Mouse (Mus musculus) CH12.LX (cell line): ENCODE measurements at regions not wholly inside any gene's neighbourhood (a gene's known extent, or its start where the extent isn't known, plus 50 kb on each side); places are given as distances from the start of the nearest gene placed in this dataset.

Experiments used
- DNase-seq: peaks from one replicate; pipeline ENCODE4 v3.0.0-alpha.2; 2013; ENCODE audit errors: extremely low read depth
- H3K27ac ChIP-seq: 2 replicates; pipeline ENCODE4 v1.5.1; 2012; ENCODE audit warnings: low read depth, mild to moderate bottlenecking, control low read depth, moderate library complexity; ENCODE audit not compliant: insufficient read depth
- H3K27me3 ChIP-seq: replicated peaks from 2 replicates; pipeline ENCODE3; 2012; ENCODE audit warnings: inconsistent platforms
- H3K36me3 ChIP-seq, 2 experiments: replicated peaks in 1 of 2; 2 replicates each; pipeline versions ENCODE3 to v1.6.1; 2012; ENCODE audit warnings: inconsistent platforms in 1 of 2, low read length in 1 of 2, mild to moderate bottlenecking in 1 of 2, mixed read lengths in 1 of 2, moderate library complexity in 1 of 2; ENCODE audit not compliant: control insufficient read depth in 1 of 2, insufficient read depth in 1 of 2
- H3K4me1 ChIP-seq, 2 experiments: 2 replicates each; pipeline ENCODE4 v1.6.1; 2012; ENCODE audit warnings: inconsistent platforms in 1 of 2, moderate library complexity in 1 of 2; ENCODE audit not compliant: insufficient read depth in 2 of 2, control insufficient read depth in 1 of 2
- H3K4me2 ChIP-seq: 2 replicates; pipeline ENCODE4 v1.6.1; 2012; ENCODE audit warnings: low read depth, mild to moderate bottlenecking, control low read depth; ENCODE audit not compliant: poor library complexity, insufficient read depth, severe bottlenecking
- H3K4me3 ChIP-seq, 3 experiments: fragments of 150-350 bp in 1 of 3; sonication (generic) in 1 of 3; replicated peaks in 1 of 3; 2 replicates each; pipeline versions ENCODE3 to v1.5.1; 2011 to 2012; ENCODE audit warnings: low read depth in 2 of 3, low read length in 2 of 3, mild to moderate bottlenecking in 2 of 3, moderate library complexity in 2 of 3, control low read depth in 1 of 3, improper control_type of control experiment in 1 of 3, inconsistent platforms in 1 of 3, mixed read lengths in 1 of 3; ENCODE audit not compliant: poor library complexity in 1 of 3
- H3K79me2 ChIP-seq: replicated peaks from 2 replicates; pipeline ENCODE4 v1.6.1; 2012; ENCODE audit warnings: mild to moderate bottlenecking, moderate library complexity; ENCODE audit not compliant: control insufficient read depth, poor library complexity, insufficient read depth, severe bottlenecking; ENCODE audit errors: extremely low read depth
- H3K9ac ChIP-seq: 2 replicates; pipeline ENCODE4 v1.6.1; 2012; ENCODE audit warnings: low read depth, mild to moderate bottlenecking, control low read depth, moderate library complexity; ENCODE audit not compliant: insufficient read depth
- H3K9me3 ChIP-seq: replicated peaks from 2 replicates; pipeline ENCODE3; 2012; ENCODE audit warnings: low read length, inconsistent platforms, mixed read lengths
- BHLHE40 ChIP-seq: IDR thresholded peaks from 2 replicates; pipeline ENCODE4 v1.6.1; 2011; ENCODE audit warnings: mild to moderate bottlenecking, low read depth, low read length, improper control_type of control experiment
- CHD2 ChIP-seq: IDR thresholded peaks from 2 replicates; pipeline ENCODE4 v1.6.1; 2011; ENCODE audit warnings: low read length, improper control_type of control experiment
- E2F4 ChIP-seq: IDR thresholded peaks from 2 replicates; pipeline ENCODE4 v1.6.1; 2011; ENCODE audit warnings: low read depth, low read length, improper control_type of control experiment; ENCODE audit not compliant: insufficient replicate concordance
- EP300 ChIP-seq: IDR thresholded peaks from 2 replicates; pipeline ENCODE4 v1.6.1; 2011; ENCODE audit warnings: low read length, improper control_type of control experiment
- ETS1 ChIP-seq: conservative IDR thresholded peaks from 2 replicates; pipeline ENCODE4 v1.6.1; 2012; ENCODE audit warnings: low read depth, mild to moderate bottlenecking, inconsistent platforms, low read length, improper control_type of control experiment, moderate library complexity
- GABPA ChIP-seq: IDR thresholded peaks from 2 replicates; pipeline ENCODE4 v1.6.1; 2012; ENCODE audit warnings: low read depth, low read length, improper control_type of control experiment, inconsistent platforms; ENCODE audit not compliant: insufficient replicate concordance
- JUN ChIP-seq: IDR thresholded peaks from 2 replicates; pipeline ENCODE4 v1.6.1; 2011; ENCODE audit warnings: low read depth, mild to moderate bottlenecking, low read length, improper control_type of control experiment, moderate library complexity; ENCODE audit not compliant: insufficient read depth
- MAX ChIP-seq: IDR thresholded peaks from 2 replicates; pipeline ENCODE4 v1.6.1; 2011; ENCODE audit warnings: low read length, improper control_type of control experiment
- MEF2A ChIP-seq: IDR thresholded peaks from 2 replicates; pipeline ENCODE4 v1.6.1; 2014; ENCODE audit warnings: low read depth, mild to moderate bottlenecking, inconsistent platforms, low read length, improper control_type of control experiment, borderline replicate concordance
- NELFE ChIP-seq: IDR thresholded peaks from 2 replicates; pipeline ENCODE4 v1.6.1; 2011; ENCODE audit warnings: low read depth, low read length, improper control_type of control experiment
- NRF1 ChIP-seq: IDR thresholded peaks from 2 replicates; pipeline ENCODE4 v1.6.1; 2014; ENCODE audit warnings: low read depth, mild to moderate bottlenecking, inconsistent platforms, low read length, improper control_type of control experiment, moderate library complexity
- PAX5 ChIP-seq: IDR thresholded peaks from 2 replicates; pipeline ENCODE4 v1.6.1; 2012; ENCODE audit warnings: low read length, inconsistent platforms, mixed read lengths
- POLR2A ChIP-seq: IDR thresholded peaks from 2 replicates; pipeline ENCODE4 v1.6.1; 2011; ENCODE audit warnings: low read depth, mild to moderate bottlenecking, improper control_type of control experiment, low read length
- SIN3A ChIP-seq: IDR thresholded peaks from 2 replicates; pipeline ENCODE4 v1.6.1; 2012; ENCODE audit warnings: low read length, improper control_type of control experiment, inconsistent platforms
- SMC3 ChIP-seq: IDR thresholded peaks from 2 replicates; pipeline ENCODE4 v1.6.1; 2011; ENCODE audit warnings: low read depth, low read length, improper control_type of control experiment
- USF1 ChIP-seq: IDR thresholded peaks from 2 replicates; pipeline ENCODE4 v1.6.1; 2014; ENCODE audit warnings: low read depth, mild to moderate bottlenecking, inconsistent platforms, low read length, improper control_type of control experiment
- ZKSCAN1 ChIP-seq: IDR thresholded peaks from 2 replicates; pipeline ENCODE4 v1.6.1; 2012; ENCODE audit warnings: low read depth, inconsistent platforms, low read length, improper control_type of control experiment, borderline replicate concordance
- ZNF384 ChIP-seq: IDR thresholded peaks from 2 replicates; pipeline ENCODE4 v1.6.1; 2012; ENCODE audit warnings: low read depth, low read length, improper control_type of control experiment, inconsistent platforms
- dilution Hi-C: fragments of 300-500 bp; cut with MboI; formaldehyde crosslinking; loops from 2 replicates; pipeline ENCODE4 v1.14.3; 2020; ENCODE audit warnings: low sequenced_read_pairs; ENCODE audit not compliant: extremely low pct_unique_long_range_greater_than_20kb, extremely low pct_ligation_motif_present
- in situ Hi-C: fragments of 300-500 bp; cut with MboI; formaldehyde crosslinking; loops from 3 replicates; pipeline ENCODE4 v1.14.3; 2019; ENCODE audit warnings: low sequenced_read_pairs, low pct_ligation_motif_present, low pct_unique_long_range_greater_than_20kb, mixed read lengths

- Histone ChIP-seq H3K27me3 (no peaks in the 10 kb centered on the region), H3K79me2 (no peaks in the 10 kb centered on the region), H3K4me1 (no peaks in the 10 kb centered on the region), H3K27ac (no peak overlapping the region)
- in situ Hi-C loops = loop anchor here (25.0 kb wide), 3 partner anchors 275 to 625 kb away; no protein-coding TSS in a partner anchor
- no peak for DNase-seq
- TF ChIP-seq MAX (no peak), NRF1 (no peak), NELFE (no peak), USF1 (no peak), MEF2A (no peak), GABPA (no peak), ZNF384 (no peak), SIN3A (no peak), SMC3 (no peak), CHD2 (no peak), E2F4 (no peak), PAX5 (no peak)
- TF ChIP-seq, all 38 proteins: peak for 0
- Histone ChIP-seq H3K9me3 (no peaks in the 10 kb centered on the region), H3K9ac (no peak overlapping the region), H3K36me3 (no peaks in the 10 kb centered on the region), H3K4me3 (no peak overlapping the region), H3K4me2 (no peak overlapping the region)
- dilution Hi-C loops = no loop called here
Observed at GRCm38 (mm10) chr5:74937416-74937940, 107.1 kb downstream of the Chic2 start.

GRCm38 (mm10) chr5:74936087-74936486, 108.5 kb downstream of the Chic2 start:
- dilution Hi-C loops = no loop called here
- Histone ChIP-seq H3K27ac (no peak overlapping the region), H3K79me2 (no peaks in the 10 kb centered on the region), H3K36me3 (no peaks in the 10 kb centered on the region), H3K27me3 (no peaks in the 10 kb centered on the region), H3K9me3 (no peaks in the 10 kb centered on the region), H3K4me3 (no peak overlapping the region), H3K4me1 (no peaks in the 10 kb centered on the region), H3K4me2 (no peak overlapping the region), H3K9ac (no peak overlapping the region)
- no peak for TF ChIP-seq JUN
- DNase-seq = no peak
- in situ Hi-C loops = loop anchor here (25.0 kb wide), 3 partner anchors 274 to 624 kb away; no protein-coding TSS in a partner anchor

- in situ Hi-C loops = loop anchor here (25.0 kb wide), 3 partner anchors 273 to 623 kb away; no protein-coding TSS in a partner anchor
- Histone ChIP-seq H3K27me3 (no peaks in the 10 kb centered on the region), H3K9ac (no peak overlapping the region), H3K36me3 (no peaks in the 10 kb centered on the region), H3K9me3 (no peaks in the 10 kb centered on the region), H3K4me2 (no peak overlapping the region), H3K4me3 (no peak overlapping the region), H3K27ac (no peak overlapping the region), H3K4me1 (no peaks in the 10 kb centered on the region), H3K79me2 (no peaks in the 10 kb centered on the region)
- dilution Hi-C loops = no loop called here
- TF ChIP-seq EP300 (no peak), ETS1 (no peak), ZNF384 (no peak), ZKSCAN1 (no peak), GABPA (no peak), BHLHE40 (no peak), PAX5 (no peak), NELFE (no peak), MAX (no peak), POLR2A (no peak)
- no peak for DNase-seq
Observed at GRCm38 (mm10) chr5:74935676-74936075, 108.9 kb downstream of the Chic2 start.
